Mouse (Mus musculus): ENCODE data around the gene Cd320. TPM values are rescaled to one million over a fixed set of nuclear protein-coding genes. Genes with fewer than 3 reads are reported as not detected.
"Not testable (repeated sequence)": the region's sequence is repeated elsewhere in the genome, so short reads cannot be mapped to it uniquely, and the experiment has no call there.

Cd320 gene
- polyA plus RNA-seq, 1 experiment from 2014 or later: 73.7 TPM

GRCm38 (mm10) chr17:33898193-33898592 lies 55.3 kb downstream of the Cd320 start:
- not testable (repeated sequence) for DNase-seq (ENCODE audit: low spot score); H3K27me3 ChIP-seq (ENCODE audit: control insufficient read depth, insufficient read depth, low read length); H3K9ac ChIP-seq (ENCODE audit: low read depth, low read length); H3K36me3 ChIP-seq (ENCODE audit: control insufficient read depth, insufficient read depth, low read length); H3K4me3 ChIP-seq (ENCODE audit: low read depth, low read length); H3K4me2 ChIP-seq (replicated peaks; ENCODE audit: low read depth, low read length); H3K4me1 ChIP-seq (replicated peaks; ENCODE audit: control insufficient read depth, insufficient read depth, low read length); ATAC-seq (ENCODE audit: low FRiP score); H3K9me3 ChIP-seq (ENCODE audit: control insufficient read depth, low read length); H3K27ac ChIP-seq (ENCODE audit: low read depth, low read length)
- WGBS: 91% methylated on average over 4 of the region's 4 CpGs

Other genes starting within 250 kb of the Cd320 start
- 66.0 and 67.1 TPM in 2 replicates for gene Zfp414, start 214.0 kb upstream of the Cd320 start, polyA plus RNA-seq (2014; fragmentation: Nextera tagmentation; extraction: Ambion mirVana)
- gene Pram1, start 205.0 kb upstream of the Cd320 start, polyA plus RNA-seq (2014; fragmentation: Nextera tagmentation; extraction: Ambion mirVana): 0.46 and 0.71 TPM in 2 replicates
- gene Hnrnpm, start 156.2 kb upstream of the Cd320 start, polyA plus RNA-seq (2014; fragmentation: Nextera tagmentation; extraction: Ambion mirVana): 506 and 558 TPM in 2 replicates
- 40.2 and 45.4 TPM in 2 replicates for gene March2, start 124.4 kb upstream of the Cd320 start, polyA plus RNA-seq (2014; fragmentation: Nextera tagmentation; extraction: Ambion mirVana)
- 334 and 359 TPM in 2 replicates for gene Rab11b, start 82.6 kb upstream of the Cd320 start, polyA plus RNA-seq (2014; fragmentation: Nextera tagmentation; extraction: Ambion mirVana)
- 22.0 and 22.5 TPM in 2 replicates for gene Angptl4, start 61.3 kb upstream of the Cd320 start, polyA plus RNA-seq (2014; fragmentation: Nextera tagmentation; extraction: Ambion mirVana)
- 22.7 and 30.1 TPM in 2 replicates for gene Kank3, start 32.6 kb upstream of the Cd320 start, polyA plus RNA-seq (2014; fragmentation: Nextera tagmentation; extraction: Ambion mirVana)
- gene Rps28, start 18.5 kb upstream of the Cd320 start, polyA plus RNA-seq (2014; fragmentation: Nextera tagmentation; extraction: Ambion mirVana): 706 and 742 TPM in 2 replicates
- gene Ndufa7, start 18.5 kb upstream of the Cd320 start, polyA plus RNA-seq (2014; fragmentation: Nextera tagmentation; extraction: Ambion mirVana): 445 and 467 TPM in 2 replicates
- not detected in 2 replicates for gene Gm7029, start 30.7 kb downstream of the Cd320 start, polyA plus RNA-seq (2014; fragmentation: Nextera tagmentation; extraction: Ambion mirVana)
- 5.3 and 9.9 TPM in 2 replicates for gene Kifc1, start 47.6 kb downstream of the Cd320 start, polyA plus RNA-seq (2014; fragmentation: Nextera tagmentation; extraction: Ambion mirVana)
- gene Platr17, start 62.0 kb downstream of the Cd320 start, polyA plus RNA-seq (2014; fragmentation: Nextera tagmentation; extraction: Ambion mirVana): 0.86 TPM in 1 of 2 replicates, not detected in the other
- 47.0 and 60.0 TPM in 2 replicates for gene Daxx, start 66.3 kb downstream of the Cd320 start, polyA plus RNA-seq (2014; fragmentation: Nextera tagmentation; extraction: Ambion mirVana)
- 14.5 and 16.6 TPM in 2 replicates for gene Tapbp, start 72.8 kb downstream of the Cd320 start, polyA plus RNA-seq (2014; fragmentation: Nextera tagmentation; extraction: Ambion mirVana)
- gene Zbtb22, start 72.8 kb downstream of the Cd320 start, polyA plus RNA-seq (2014; fragmentation: Nextera tagmentation; extraction: Ambion mirVana): 8.1 and 9.3 TPM in 2 replicates
- 32.5 and 32.9 TPM in 2 replicates for gene Rgl2, start 86.5 kb downstream of the Cd320 start, polyA plus RNA-seq (2014; fragmentation: Nextera tagmentation; extraction: Ambion mirVana)
- 201 and 205 TPM in 2 replicates for gene Pfdn6, start 97.3 kb downstream of the Cd320 start, polyA plus RNA-seq (2014; fragmentation: Nextera tagmentation; extraction: Ambion mirVana)
- 26.8 and 29.4 TPM in 2 replicates for gene Wdr46, start 97.6 kb downstream of the Cd320 start, polyA plus RNA-seq (2014; fragmentation: Nextera tagmentation; extraction: Ambion mirVana)
- 4.8 and 5.3 TPM in 2 replicates for gene B3galt4, start 108.4 kb downstream of the Cd320 start, polyA plus RNA-seq (2014; fragmentation: Nextera tagmentation; extraction: Ambion mirVana)
- 38.2 and 39.4 TPM in 2 replicates for gene Vps52, start 112.7 kb downstream of the Cd320 start, polyA plus RNA-seq (2014; fragmentation: Nextera tagmentation; extraction: Ambion mirVana)
- gene Rps18, start 112.9 kb downstream of the Cd320 start, polyA plus RNA-seq (2014; fragmentation: Nextera tagmentation; extraction: Ambion mirVana): 1,221 and 1,241 TPM in 2 replicates
- gene H2-K1, start 157.3 kb downstream of the Cd320 start, polyA plus RNA-seq (2014; fragmentation: Nextera tagmentation; extraction: Ambion mirVana): 18.7 and 19.4 TPM in 2 replicates
- 5.9 and 6.3 TPM in 2 replicates for gene Ring1, start 181.6 kb downstream of the Cd320 start, polyA plus RNA-seq (2014; fragmentation: Nextera tagmentation; extraction: Ambion mirVana)
- gene H2-Ke6, start 185.0 kb downstream of the Cd320 start, polyA plus RNA-seq (2014; fragmentation: Nextera tagmentation; extraction: Ambion mirVana): 50.5 and 54.8 TPM in 2 replicates
- 75.9 and 80.3 TPM in 2 replicates for gene Slc39a7, start 188.6 kb downstream of the Cd320 start, polyA plus RNA-seq (2014; fragmentation: Nextera tagmentation; extraction: Ambion mirVana)
- gene Rxrb, start 188.7 kb downstream of the Cd320 start, polyA plus RNA-seq (2014; fragmentation: Nextera tagmentation; extraction: Ambion mirVana): 16.3 and 16.8 TPM in 2 replicates
- gene Col11a2, start 196.3 kb downstream of the Cd320 start, polyA plus RNA-seq (2014; fragmentation: Nextera tagmentation; extraction: Ambion mirVana): 0.91 and 1.4 TPM in 2 replicates
- gene H2-Oa, start 249.2 kb downstream of the Cd320 start, polyA plus RNA-seq (2014; fragmentation: Nextera tagmentation; extraction: Ambion mirVana): 0.26 and 0.32 TPM in 2 replicates